Mouse (Mus musculus) hindbrain, embryonic 13.5 days (tissue): Measurements from ENCODE around the gene Trip10. TPM values are rescaled to one million over a fixed set of nuclear protein-coding genes. Genes with fewer than 3 reads are reported as not detected.

Experiments used
- ATAC-seq: fragments of 200-750 bp; cut with Nextera tagmentation; 2 replicates; pipeline ENCODE4 v1.8.0; 2017; ENCODE audit warnings: moderate TSS enrichment; ENCODE audit not compliant: low FRiP score
- H3K27ac ChIP-seq: fragments of 300-500 bp; sonication (generic); 2 replicates; pipeline ENCODE4 v1.5.1; 2015; ENCODE audit warnings: inconsistent platforms, mild to moderate bottlenecking, moderate library complexity
- H3K27me3 ChIP-seq: fragments of 300-500 bp; sonication (generic); 2 replicates; pipeline ENCODE4 v1.6.1; 2015; ENCODE audit warnings: mild to moderate bottlenecking, inconsistent platforms
- H3K36me3 ChIP-seq: fragments of 300-500 bp; sonication (generic); 2 replicates; pipeline ENCODE4 v1.6.1; 2015; ENCODE audit warnings: mild to moderate bottlenecking, inconsistent platforms
- H3K4me1 ChIP-seq: fragments of 300-500 bp; sonication (generic); replicated peaks from 2 replicates; pipeline ENCODE4 v1.6.1; 2015; ENCODE audit warnings: inconsistent platforms
- H3K4me2 ChIP-seq: fragments of 300-500 bp; sonication (generic); 2 replicates; pipeline ENCODE4 v1.6.1; 2015; ENCODE audit warnings: inconsistent platforms, mild to moderate bottlenecking, moderate library complexity
- H3K4me3 ChIP-seq: fragments of 300-500 bp; sonication (generic); 2 replicates; pipeline ENCODE4 v1.5.1; 2015; ENCODE audit warnings: mild to moderate bottlenecking, inconsistent platforms
- H3K9ac ChIP-seq: fragments of 300-500 bp; sonication (generic); 2 replicates; pipeline ENCODE4 v1.6.1; 2015; ENCODE audit warnings: mild to moderate bottlenecking, inconsistent platforms
- H3K9me3 ChIP-seq: fragments of 300-500 bp; sonication (generic); 2 replicates; pipeline ENCODE4 v1.6.1; 2016; ENCODE audit warnings: inconsistent platforms
- WGBS: fragments of 180-500 bp; shearing (Covaris S2); methylation state at CpG from one replicate; pipeline ENCODE4 v1.1.7; 2015; 5-methylcytosine and 5-hydroxymethylcytosine counted together
- polyA plus RNA-seq: library from polyadenylated mRNA; unstranded; fragments of >200 nt; fragmentation: Nextera tagmentation; extraction: Ambion mirVana; gene quantifications from 2 replicates; pipeline ENCODE4 v1.2.1, GENCODE M21; 2015

Gene Trip10
- polyA plus RNA-seq, 1 experiment from 2014 or later: 14.6 TPM

DNA sequence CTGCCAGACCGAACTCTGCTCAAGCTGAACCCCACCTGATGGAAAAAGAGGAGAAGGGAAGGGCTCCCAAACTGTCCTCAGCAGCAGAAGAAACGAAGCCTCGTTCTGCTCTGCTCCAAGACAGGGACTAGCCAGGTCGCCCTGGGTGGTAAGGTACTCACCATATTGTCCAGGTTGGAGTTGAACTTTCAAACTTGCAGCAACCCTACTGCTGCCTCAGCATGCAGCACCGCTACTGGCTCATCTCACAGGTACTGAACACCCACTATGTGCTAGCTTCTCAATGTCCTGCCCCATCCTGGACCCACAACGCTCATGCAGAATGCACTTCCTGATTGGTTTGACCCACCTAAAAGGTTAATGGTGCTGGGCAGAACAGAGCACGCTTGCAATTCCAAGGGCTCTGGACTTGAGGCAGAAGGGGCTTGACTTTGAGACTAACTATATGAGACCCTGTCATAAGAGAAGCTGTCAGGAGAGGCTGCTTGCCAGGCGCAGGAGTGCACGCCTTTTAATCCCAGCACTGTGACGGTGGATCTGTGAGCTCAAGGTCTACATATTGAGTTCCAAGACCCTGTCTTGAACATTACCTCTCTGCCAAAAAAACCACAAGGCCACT is 3.8 kb upstream of the Trip10 start:
- H3K27ac ChIP-seq: no peak overlapping the region
- H3K36me3 ChIP-seq: peaks cover 26% of the 10 kb centered on the region
- H3K4me2 ChIP-seq: no peak overlapping the region
- no peak for ATAC-seq
- no peaks in the 10 kb centered on the region for H3K9me3 ChIP-seq
- 92% methylated on average over 10 of the region's 10 CpGs for WGBS
- H3K4me3 ChIP-seq: no peak overlapping the region
- H3K9ac ChIP-seq: 0 out of 2 replicates have a peak overlapping the region, but pooled peaks have one; percentile 13
- 0 out of 2 replicates have a peak, but pooled peaks cover 4% of the 10 kb centered on the region for H3K27me3 ChIP-seq
- peaks cover 37% of the 10 kb centered on the region for H3K4me1 ChIP-seq

DNA sequence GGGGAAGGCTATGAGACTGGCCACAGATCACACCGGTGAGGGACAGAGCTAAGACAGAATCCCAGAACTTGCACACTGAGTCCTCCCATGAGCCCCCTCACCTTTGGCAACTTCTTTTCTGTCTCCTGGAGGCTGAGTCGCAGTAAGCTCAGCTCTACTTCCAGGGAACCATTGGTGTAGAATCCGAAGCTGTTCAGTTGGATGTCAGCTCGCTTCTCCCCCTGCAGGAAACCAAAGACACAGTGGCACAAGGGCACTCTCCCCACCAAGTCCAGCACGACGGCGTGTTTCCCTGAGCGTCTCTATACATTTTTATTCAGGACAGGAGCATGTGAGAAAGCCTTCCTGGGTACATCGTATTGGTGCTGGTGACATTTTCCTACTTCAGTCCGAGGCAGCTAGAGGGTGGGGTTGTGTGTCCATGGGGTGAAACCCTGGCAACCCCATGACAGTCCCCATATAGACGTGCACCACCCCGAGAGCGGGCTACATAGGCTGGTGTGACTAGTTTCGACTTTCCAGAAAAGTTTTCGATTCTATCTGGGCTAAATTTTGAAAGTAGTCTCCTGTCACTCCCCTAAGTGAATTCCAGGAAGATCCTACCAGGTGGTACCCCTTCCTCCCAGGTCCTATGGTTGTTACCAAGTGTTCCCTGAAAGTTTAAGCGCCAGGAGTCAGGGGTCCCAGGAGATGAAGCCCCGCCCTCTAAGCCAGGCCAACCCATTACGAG is 2.4 kb upstream of the Trip10 start:
- peaks cover 20% of the 10 kb centered on the region for H3K36me3 ChIP-seq
- peak; percentile 2 for ATAC-seq
- H3K4me3 ChIP-seq: peak overlapping the region; percentile 66
- peak overlapping the region; percentile 84 for H3K9ac ChIP-seq
- H3K4me2 ChIP-seq: peak overlapping the region; percentile 67
- H3K9me3 ChIP-seq: no peaks in the 10 kb centered on the region
- H3K27me3 ChIP-seq: 0 out of 2 replicates have a peak, but pooled peaks cover 4% of the 10 kb centered on the region
- peaks cover 43% of the 10 kb centered on the region for H3K4me1 ChIP-seq
- H3K27ac ChIP-seq: peak overlapping the region; percentile 98
- WGBS: 3% methylated on average over 18 of the region's 18 CpGs

DNA sequence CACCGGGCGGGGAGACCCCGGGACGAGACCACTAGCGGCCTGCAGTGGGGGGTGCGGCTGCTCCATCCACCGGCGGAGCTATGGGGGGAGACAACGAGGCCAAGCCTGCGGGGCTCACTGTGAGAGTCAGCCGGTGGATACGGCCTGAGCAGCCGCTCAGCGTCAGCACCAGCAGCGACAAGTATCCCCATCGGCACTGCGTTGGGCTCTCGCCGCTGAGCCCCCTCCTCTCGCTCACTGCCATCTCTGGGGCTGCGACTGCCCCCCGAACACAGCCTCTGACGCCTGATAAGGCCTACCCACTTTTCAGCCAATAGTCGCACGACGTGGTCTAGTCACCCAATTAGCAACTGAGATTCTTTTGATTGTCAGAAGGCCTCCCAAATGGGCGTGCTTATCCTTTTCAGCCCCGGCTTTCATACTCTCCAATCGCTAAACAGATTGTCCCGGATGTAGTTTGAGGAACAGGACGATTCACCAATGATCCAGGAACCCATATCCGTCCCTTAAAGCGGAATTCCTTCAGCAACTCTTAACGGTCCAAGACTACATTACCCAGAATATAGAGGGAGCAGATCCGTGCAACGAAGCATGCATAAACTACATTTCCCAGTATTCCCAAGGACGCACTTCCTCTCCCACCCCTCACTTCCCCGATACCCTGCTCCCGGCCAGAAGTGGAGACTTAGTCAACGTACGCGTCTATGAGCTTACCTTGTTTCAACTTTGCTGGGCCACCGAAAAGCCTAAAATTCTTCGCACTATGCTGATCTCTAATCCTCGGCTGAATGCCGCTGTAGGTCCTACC is 1.7 kb upstream of the Trip10 start:
- Histone ChIP-seq H3K4me1 (peaks cover 43% of the 10 kb centered on the region), H3K27ac (peak overlapping the region; percentile 98), H3K9ac (peak overlapping the region; percentile 84), H3K36me3 (peaks cover 13% of the 10 kb centered on the region), H3K4me2 (peak overlapping the region; percentile 90), H3K4me3 (peak overlapping the region; percentile 66), H3K27me3 (0 out of 2 replicates have a peak, but pooled peaks cover 4% of the 10 kb centered on the region), H3K9me3 (no peaks in the 10 kb centered on the region)
- ATAC-seq: peak; percentile 95
- under 1% methylated on average over 46 of the region's 46 CpGs for WGBS

DNA sequence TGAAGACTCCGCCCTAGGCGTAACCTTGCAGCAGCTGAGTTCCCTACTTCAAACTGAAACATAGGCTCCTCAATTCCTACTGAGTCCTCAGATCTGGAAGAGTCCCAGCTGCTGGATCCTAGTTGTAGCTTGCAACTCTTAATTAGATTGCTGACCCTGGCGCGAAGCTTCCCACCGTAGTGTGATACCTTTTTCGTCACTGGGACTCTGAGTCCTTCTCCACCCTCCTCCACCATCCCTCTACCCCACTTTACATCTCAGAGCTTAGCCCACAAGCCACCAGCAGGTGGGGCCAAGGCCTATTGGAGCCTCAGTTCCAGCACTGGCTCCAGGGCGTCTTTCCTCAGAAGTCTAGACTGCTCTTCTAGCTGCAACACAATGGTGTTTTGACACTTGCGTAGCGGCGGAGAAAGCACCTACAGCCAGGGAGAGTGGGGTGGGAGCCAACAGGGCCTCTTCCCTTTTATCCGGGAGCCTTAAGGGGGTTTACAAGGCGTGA is 1.0 kb upstream of the Trip10 start, which contains the start of gene Gpr108:
TSS of gene Gpr108 (minus strand) at position 246 of the 499 bp plus-strand sequence.
- 0% methylated on average over 12 of the region's 12 CpGs for WGBS

DNA sequence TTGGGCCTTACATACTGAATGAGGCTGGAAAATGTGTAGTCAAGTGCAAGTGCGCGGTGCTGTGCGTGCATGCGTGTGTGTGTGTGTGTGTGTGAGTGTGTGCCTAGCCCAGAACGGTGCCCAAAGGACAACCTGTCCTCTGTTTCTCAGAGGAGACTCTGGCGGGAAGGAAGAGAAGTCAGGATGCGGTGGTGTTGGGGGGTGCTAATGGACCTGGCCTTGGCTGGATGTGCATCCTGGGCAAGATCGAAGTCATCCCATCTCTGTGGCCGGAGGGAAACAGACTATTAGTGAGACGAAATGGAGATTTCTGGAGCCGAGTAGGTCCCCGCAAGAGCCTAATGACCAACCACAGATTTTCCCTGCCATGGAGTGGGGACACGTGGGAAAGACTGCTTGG is 484 bp upstream of the Trip10 start:
- H3K36me3 ChIP-seq: peaks cover 4% of the 10 kb centered on the region
- WGBS: 8% methylated on average over 13 of the region's 13 CpGs
- 0 out of 2 replicates have a peak, but pooled peaks cover 4% of the 10 kb centered on the region for H3K27me3 ChIP-seq
- H3K9ac ChIP-seq: peak overlapping the region; percentile 71
- peak overlapping the region; percentile 88 for H3K27ac ChIP-seq
- H3K4me2 ChIP-seq: peak overlapping the region; percentile 90
- H3K9me3 ChIP-seq: no peaks in the 10 kb centered on the region
- peaks cover 43% of the 10 kb centered on the region for H3K4me1 ChIP-seq
- no peak for ATAC-seq
- peak overlapping the region; percentile 54 for H3K4me3 ChIP-seq

More for the DNA sequence above, 1.0 kb upstream of the Trip10 start, which contains the start of gene Gpr108:
- no peaks in the 10 kb centered on the region for H3K9me3 ChIP-seq
- H3K4me1 ChIP-seq: peaks cover 43% of the 10 kb centered on the region
- H3K4me2 ChIP-seq: peak within 1 kb of the TSS; percentile 90
- peak within 1 kb of the TSS; percentile 98 for H3K27ac ChIP-seq
- peak within 1 kb of the TSS; percentile 66 for H3K4me3 ChIP-seq
- ATAC-seq: peak; percentile 65
- 0 out of 2 replicates have a peak, but pooled peaks cover 4% of the 10 kb centered on the region for H3K27me3 ChIP-seq
- H3K36me3 ChIP-seq: peaks cover 7% of the 10 kb centered on the region
- peak within 1 kb of the TSS; percentile 84 for H3K9ac ChIP-seq

DNA sequence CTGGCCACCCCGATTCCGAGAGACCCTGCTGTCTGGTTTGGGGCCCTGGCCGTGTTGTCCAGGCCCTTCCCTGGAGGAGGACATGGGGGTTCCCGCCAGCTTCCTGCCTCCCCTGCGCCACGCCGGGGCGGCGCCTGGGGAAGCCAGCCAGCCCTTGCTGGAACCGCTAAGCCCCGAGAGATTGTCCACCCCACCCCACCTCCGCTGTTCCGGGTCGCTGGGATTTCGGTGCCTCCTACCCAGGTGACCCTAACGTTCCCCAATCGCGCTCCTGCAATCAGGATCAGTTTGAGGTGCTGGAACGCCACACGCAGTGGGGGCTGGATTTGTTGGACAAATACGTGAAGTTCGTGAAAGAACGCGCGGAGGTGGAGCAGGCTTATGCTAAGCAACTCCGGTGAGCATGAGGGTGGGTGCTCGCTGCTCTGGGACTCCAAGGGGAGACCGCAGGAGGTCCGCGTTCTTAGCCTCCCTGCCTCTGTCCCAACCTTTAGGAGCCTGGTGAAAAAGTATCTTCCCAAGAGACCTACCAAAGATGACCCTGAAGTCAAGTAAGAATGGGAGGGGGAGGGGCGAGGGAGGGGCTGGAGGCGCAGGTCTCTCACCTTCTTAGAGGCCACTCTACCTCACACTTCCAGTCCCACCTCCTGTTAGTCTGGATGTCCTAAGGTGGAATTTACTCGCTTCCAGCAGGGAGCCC is 1.4 kb downstream of the Trip10 start:
- H3K9ac ChIP-seq: peak overlapping the region; percentile 71
- H3K9me3 ChIP-seq: no peaks in the 10 kb centered on the region
- ATAC-seq: no peak
- 0 out of 2 replicates have a peak, but pooled peaks cover 4% of the 10 kb centered on the region for H3K27me3 ChIP-seq
- peaks cover 39% of the 10 kb centered on the region for H3K4me1 ChIP-seq
- peak overlapping the region; percentile 90 for H3K4me2 ChIP-seq
- no peak overlapping the region for H3K27ac ChIP-seq
- peaks cover 10% of the 10 kb centered on the region for H3K36me3 ChIP-seq
- 3% methylated on average over 33 of the region's 33 CpGs for WGBS
- peak overlapping the region; percentile 54 for H3K4me3 ChIP-seq

DNA sequence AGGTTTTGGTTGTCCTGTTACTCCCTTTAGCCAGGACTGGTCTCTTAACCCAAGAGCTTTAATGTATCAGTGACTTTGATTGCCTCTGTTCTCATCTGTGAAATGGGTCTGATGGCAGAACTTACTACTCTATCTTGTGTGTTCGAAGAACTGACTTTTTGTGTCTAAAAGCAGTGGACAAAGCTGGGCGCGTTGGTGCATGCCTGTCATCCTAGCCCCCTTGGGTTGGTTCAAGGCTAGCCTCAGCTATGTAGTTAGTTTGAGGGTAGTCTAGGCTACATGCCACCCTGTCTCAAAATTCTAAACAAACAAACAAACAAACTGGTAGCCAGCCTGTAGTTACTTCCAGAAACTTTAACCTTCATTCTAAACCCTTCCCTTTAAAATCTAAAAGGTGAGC is 2.2 kb downstream of the Trip10 start:
- H3K4me3 ChIP-seq: no peak overlapping the region
- peaks cover 33% of the 10 kb centered on the region for H3K4me1 ChIP-seq
- H3K9ac ChIP-seq: no peak overlapping the region
- ATAC-seq: no peak
- H3K9me3 ChIP-seq: no peaks in the 10 kb centered on the region
- 97% methylated on average over 3 of the region's 3 CpGs for WGBS
- no peak overlapping the region for H3K4me2 ChIP-seq
- peaks cover 14% of the 10 kb centered on the region for H3K36me3 ChIP-seq
- H3K27ac ChIP-seq: no peak overlapping the region
- 0 out of 2 replicates have a peak, but pooled peaks cover 4% of the 10 kb centered on the region for H3K27me3 ChIP-seq

DNA sequence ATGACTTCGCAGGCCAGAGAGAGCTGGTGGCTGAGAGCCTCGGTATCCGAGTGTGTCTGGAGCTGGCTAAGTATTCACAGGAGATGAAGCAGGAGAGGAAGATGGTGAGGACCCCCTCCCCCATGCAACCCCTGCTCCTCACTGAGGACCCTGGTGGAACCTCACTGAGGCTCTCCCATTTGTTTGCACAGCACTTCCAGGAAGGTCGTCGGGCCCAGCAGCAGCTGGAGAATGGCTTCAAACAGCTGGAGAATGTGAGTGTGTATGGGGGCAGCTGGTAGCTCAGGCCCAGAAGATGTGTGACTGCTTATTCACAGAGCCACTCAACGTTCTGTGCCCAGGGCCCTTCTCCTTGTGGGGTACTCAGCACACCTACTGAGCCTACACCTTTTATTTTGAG is 4.1 kb downstream of the Trip10 start:
- 85% methylated on average over 6 of the region's 6 CpGs for WGBS
- no peak for ATAC-seq
- H3K4me3 ChIP-seq: no peak overlapping the region
- peaks cover 26% of the 10 kb centered on the region for H3K4me1 ChIP-seq
- no peak overlapping the region for H3K4me2 ChIP-seq
- 0 out of 2 replicates have a peak, but pooled peaks cover 4% of the 10 kb centered on the region for H3K27me3 ChIP-seq
- H3K27ac ChIP-seq: no peak overlapping the region
- no peaks in the 10 kb centered on the region for H3K9me3 ChIP-seq
- no peak overlapping the region for H3K9ac ChIP-seq
- H3K36me3 ChIP-seq: peaks cover 26% of the 10 kb centered on the region

DNA sequence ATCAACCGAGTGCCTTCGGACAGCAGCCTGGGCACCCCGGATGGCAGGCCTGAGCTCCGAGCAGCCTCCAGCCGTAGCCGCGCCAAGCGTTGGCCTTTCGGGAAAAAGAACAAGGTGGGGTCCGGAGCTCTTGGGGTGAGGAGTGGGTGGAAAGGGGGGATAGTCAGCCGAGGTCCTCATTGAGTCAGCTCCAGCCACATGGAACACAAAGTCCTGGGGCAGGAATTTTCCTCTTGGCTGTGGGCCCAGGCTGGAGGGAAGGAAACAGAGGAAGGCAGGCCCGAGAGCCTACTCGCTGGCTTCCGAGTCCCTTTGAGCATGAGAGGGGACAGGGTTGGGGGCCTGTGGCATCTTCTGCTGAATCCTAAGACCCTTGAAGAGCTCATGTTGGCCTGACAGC is 6.1 kb downstream of the Trip10 start:
- Histone ChIP-seq H3K36me3 (peaks cover 30% of the 10 kb centered on the region), H3K4me2 (no peak overlapping the region), H3K9ac (no peak overlapping the region), H3K9me3 (no peaks in the 10 kb centered on the region), H3K27me3 (no peaks in the 10 kb centered on the region), H3K4me3 (no peak overlapping the region), H3K4me1 (peaks cover 6% of the 10 kb centered on the region), H3K27ac (no peak overlapping the region)
- 96% methylated on average over 14 of the region's 14 CpGs for WGBS
- no peak for ATAC-seq

DNA sequence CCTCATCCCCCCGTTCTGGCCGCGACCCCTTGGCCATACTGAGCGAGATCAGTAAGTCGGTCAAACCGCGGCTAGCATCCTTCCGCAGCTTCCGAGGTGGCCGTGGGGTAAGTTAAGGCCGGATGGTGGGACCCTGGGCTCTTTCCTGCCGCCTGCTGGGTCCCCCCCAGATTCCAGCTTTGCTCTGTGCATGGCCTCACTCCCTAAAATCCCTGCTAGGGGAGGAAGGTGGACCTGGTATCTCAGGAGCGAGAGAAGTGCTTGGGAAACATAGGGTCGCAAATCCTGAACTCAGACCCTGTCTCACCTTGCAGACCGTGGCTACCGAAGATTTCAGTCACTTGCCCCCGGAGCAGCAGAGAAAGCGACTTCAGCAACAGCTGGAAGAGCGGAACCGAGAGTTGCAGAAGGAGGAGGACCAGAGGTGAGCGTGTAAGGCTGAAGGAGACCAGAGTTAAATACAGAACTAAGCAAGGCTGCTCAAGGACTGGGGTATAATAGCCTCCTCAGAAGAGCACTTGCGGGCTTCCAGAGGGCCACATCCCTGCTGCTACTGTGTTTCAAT is 7.7 kb downstream of the Trip10 start:
- Histone ChIP-seq H3K27ac (no peak overlapping the region), H3K4me1 (no peaks in the 10 kb centered on the region), H3K9ac (no peak overlapping the region), H3K9me3 (no peaks in the 10 kb centered on the region), H3K36me3 (peaks cover 38% of the 10 kb centered on the region), H3K4me3 (no peak overlapping the region), H3K4me2 (no peak overlapping the region), H3K27me3 (no peaks in the 10 kb centered on the region)
- 96% methylated on average over 22 of the region's 22 CpGs for WGBS
- no peak for ATAC-seq

DNA sequence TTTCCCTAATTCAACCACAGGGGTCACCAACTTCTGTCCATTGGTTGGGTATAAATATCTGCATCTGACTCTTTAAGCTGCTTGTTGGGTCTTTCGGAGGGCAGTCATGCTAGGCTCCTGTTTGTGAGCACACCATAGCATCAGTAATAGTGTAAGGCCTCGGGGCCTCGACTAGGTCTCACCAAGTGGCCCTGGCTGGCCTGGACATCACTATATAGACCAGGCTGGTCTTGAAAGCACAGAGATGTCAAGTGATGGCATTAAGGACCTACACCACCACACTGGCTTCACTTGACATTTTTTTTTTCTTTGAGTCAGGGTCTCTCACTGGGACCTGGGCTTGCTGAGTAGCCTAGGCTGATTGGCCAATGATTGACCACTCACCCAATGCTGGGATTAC is 8.9 kb downstream of the Trip10 start:
- ATAC-seq: no peak
- no peak overlapping the region for H3K4me3 ChIP-seq
- H3K36me3 ChIP-seq: peaks cover 50% of the 10 kb centered on the region
- no peaks in the 10 kb centered on the region for H3K4me1 ChIP-seq
- no peak overlapping the region for H3K27ac ChIP-seq
- H3K9me3 ChIP-seq: no peaks in the 10 kb centered on the region
- no peaks in the 10 kb centered on the region for H3K27me3 ChIP-seq
- H3K9ac ChIP-seq: no peak overlapping the region
- 98% methylated on average over 3 of the region's 3 CpGs for WGBS
- no peak overlapping the region for H3K4me2 ChIP-seq
